Mouse (Mus musculus): ENCODE measurements at regions not wholly inside any gene's neighbourhood (a gene's known extent, or its start where the extent isn't known, plus 50 kb on each side); places are given as distances from the start of the nearest gene placed in this dataset.

GRCm38 (mm10) chrX:166951011-166951410, 258.1 kb downstream of the Tmsb4x start:
- Histone ChIP-seq H3K36me3 (no peaks in the 10 kb centered on the region), H3K9me3 (no peaks in the 10 kb centered on the region), H3K4me3 (no peak overlapping the region), H3K4me1 (no peaks in the 10 kb centered on the region), H3K27me3 (peaks cover 18% of the 10 kb centered on the region; the same call in 1 of the 2 replicates), H3K27ac (no peak overlapping the region), H3K4me2 (replicated peaks) (no peak overlapping the region), H3K9ac (no peak overlapping the region)
- 77% methylated on average over 6 of the region's 6 CpGs for WGBS
- ATAC-seq (ENCODE audit: low FRiP score, low read depth): no peak

GRCm38 (mm10) chrX:166945915-166946314, 263.2 kb downstream of the Tmsb4x start:
- ATAC-seq (ENCODE audit: low FRiP score, low read depth): no peak
- Histone ChIP-seq H3K4me3 (no peak overlapping the region), H3K9ac (no peak overlapping the region), H3K27ac (no peak overlapping the region), H3K4me2 (replicated peaks) (no peak overlapping the region), H3K4me1 (no peaks in the 10 kb centered on the region), H3K27me3 (peaks cover 20% of the 10 kb centered on the region; the same call in 1 of the 2 replicates), H3K36me3 (no peaks in the 10 kb centered on the region), H3K9me3 (no peaks in the 10 kb centered on the region)
- WGBS: 92% methylated on average over 1 of the region's 1 CpGs

GRCm38 (mm10) chrX:166945476-166945875, 263.6 kb downstream of the Tmsb4x start:
- no peaks in the 10 kb centered on the region for H3K36me3 ChIP-seq
- H3K4me2 ChIP-seq (replicated peaks): no peak overlapping the region
- no peak overlapping the region for H3K9ac ChIP-seq
- no peaks in the 10 kb centered on the region for H3K4me1 ChIP-seq
- ATAC-seq (ENCODE audit: low FRiP score, low read depth): no peak
- no peak overlapping the region for H3K27ac ChIP-seq
- 55% methylated on average over 1 of the region's 1 CpGs for WGBS
- peaks cover 23% of the 10 kb centered on the region; the same call in 1 of the 2 replicates for H3K27me3 ChIP-seq
- H3K4me3 ChIP-seq: no peak overlapping the region
- no peaks in the 10 kb centered on the region for H3K9me3 ChIP-seq

- H3K27me3 ChIP-seq: peaks cover 34% of the 10 kb centered on the region; the same call in 1 of the 2 replicates
- H3K27ac ChIP-seq: no peak overlapping the region
- 78% methylated on average over 2 of the region's 2 CpGs for WGBS
- H3K4me3 ChIP-seq: no peak overlapping the region
- no peaks in the 10 kb centered on the region for H3K9me3 ChIP-seq
- no peaks in the 10 kb centered on the region for H3K36me3 ChIP-seq
- no peak overlapping the region for H3K9ac ChIP-seq
- no peak for ATAC-seq (ENCODE audit: low FRiP score, low read depth)
- no peaks in the 10 kb centered on the region for H3K4me1 ChIP-seq
- no peak overlapping the region for H3K4me2 ChIP-seq (replicated peaks)
Measured at GRCm38 (mm10) chrX:166933766-166934165, 275.3 kb downstream of the Tmsb4x start.

GRCm38 (mm10) chrX:166932472-166932871, 276.6 kb downstream of the Tmsb4x start:
- Histone ChIP-seq H3K4me2 (replicated peaks) (no peak overlapping the region), H3K27ac (no peak overlapping the region), H3K4me1 (no peaks in the 10 kb centered on the region), H3K9me3 (no peaks in the 10 kb centered on the region), H3K9ac (no peak overlapping the region), H3K27me3 (peaks cover 27% of the 10 kb centered on the region; the same call in 1 of the 2 replicates), H3K36me3 (no peaks in the 10 kb centered on the region), H3K4me3 (no peak overlapping the region)
- no peak for ATAC-seq (ENCODE audit: low FRiP score, low read depth)

GRCm38 (mm10) chrX:166931048-166931447, 278.1 kb downstream of the Tmsb4x start:
- 61% methylated on average over 4 of the region's 4 CpGs for WGBS
- no peak for ATAC-seq (ENCODE audit: low FRiP score, low read depth)

GRCm38 (mm10) chrX:166929716-166930420, 279.2 kb downstream of the Tmsb4x start:
- Histone ChIP-seq H3K27ac (no peak overlapping the region), H3K36me3 (no peaks in the 10 kb centered on the region), H3K9ac (no peak overlapping the region), H3K9me3 (no peaks in the 10 kb centered on the region), H3K4me2 (replicated peaks) (no peak overlapping the region), H3K4me3 (no peak overlapping the region), H3K4me1 (no peaks in the 10 kb centered on the region), H3K27me3 (peaks cover 31% of the 10 kb centered on the region; the same call in 1 of the 2 replicates)
- 36% methylated on average over 6 of the region's 6 CpGs for WGBS
- ATAC-seq (ENCODE audit: low FRiP score, low read depth): no peak

More at GRCm38 (mm10) chrX:166931048-166931447, 278.1 kb downstream of the Tmsb4x start:
- Histone ChIP-seq H3K36me3 (no peaks in the 10 kb centered on the region), H3K27ac (no peak overlapping the region), H3K27me3 (peaks cover 23% of the 10 kb centered on the region; the same call in 1 of the 2 replicates), H3K9ac (no peak overlapping the region), H3K4me2 (replicated peaks) (no peak overlapping the region), H3K9me3 (no peaks in the 10 kb centered on the region), H3K4me1 (no peaks in the 10 kb centered on the region), H3K4me3 (no peak overlapping the region)

- ATAC-seq (ENCODE audit: low FRiP score, low read depth): no peak
- no peaks in the 10 kb centered on the region for H3K36me3 ChIP-seq
- no peak overlapping the region for H3K9ac ChIP-seq
- H3K27me3 ChIP-seq: peaks cover 14% of the 10 kb centered on the region; the same call in 1 of the 2 replicates
- H3K9me3 ChIP-seq: no peaks in the 10 kb centered on the region
- 72% methylated on average over 2 of the region's 2 CpGs for WGBS
- H3K27ac ChIP-seq: no peak overlapping the region
- no peak overlapping the region for H3K4me3 ChIP-seq
- H3K4me2 ChIP-seq (replicated peaks): no peak overlapping the region
- H3K4me1 ChIP-seq: no peaks in the 10 kb centered on the region
Measured at GRCm38 (mm10) chrX:166915356-166915953, 293.7 kb downstream of the Tmsb4x start.

- no peak overlapping the region for H3K4me2 ChIP-seq (replicated peaks)
- no peaks in the 10 kb centered on the region for H3K9me3 ChIP-seq
- peaks cover 21% of the 10 kb centered on the region; the same call in 1 of the 2 replicates for H3K27me3 ChIP-seq
- no peak for ATAC-seq (ENCODE audit: low FRiP score, low read depth)
- no peak overlapping the region for H3K9ac ChIP-seq
- H3K27ac ChIP-seq: no peak overlapping the region
- WGBS: 68% methylated on average over 6 of the region's 6 CpGs
- no peak overlapping the region for H3K4me3 ChIP-seq
- H3K36me3 ChIP-seq: no peaks in the 10 kb centered on the region
- no peaks in the 10 kb centered on the region for H3K4me1 ChIP-seq
Measured at GRCm38 (mm10) chrX:166906602-166907001, 302.5 kb downstream of the Tmsb4x start.

- no peak overlapping the region for H3K27ac ChIP-seq
- H3K4me1 ChIP-seq: no peaks in the 10 kb centered on the region
- H3K4me3 ChIP-seq: no peak overlapping the region
- H3K9me3 ChIP-seq: no peaks in the 10 kb centered on the region
- H3K4me2 ChIP-seq (replicated peaks): no peak overlapping the region
- ATAC-seq (ENCODE audit: low FRiP score, low read depth): no peak
- no peaks in the 10 kb centered on the region for H3K36me3 ChIP-seq
- peaks cover 13% of the 10 kb centered on the region; the same call in 1 of the 2 replicates for H3K27me3 ChIP-seq
- WGBS: 73% methylated on average over 6 of the region's 6 CpGs
- H3K9ac ChIP-seq: no peak overlapping the region
Measured at GRCm38 (mm10) chrX:166900761-166901160, 308.4 kb downstream of the Tmsb4x start.

GRCm38 (mm10) chrX:166895199-166895598, 309.7 kb upstream of the Egfl6 start:
- 66% methylated on average over 2 of the region's 2 CpGs for WGBS
- no peak overlapping the region for H3K4me3 ChIP-seq
- H3K27me3 ChIP-seq: peaks cover 26% of the 10 kb centered on the region
- H3K9ac ChIP-seq: no peak overlapping the region
- H3K36me3 ChIP-seq: no peaks in the 10 kb centered on the region
- no peak for ATAC-seq (ENCODE audit: low FRiP score, low read depth)
- H3K9me3 ChIP-seq: no peaks in the 10 kb centered on the region
- H3K27ac ChIP-seq: no peak overlapping the region
- no peak overlapping the region for H3K4me2 ChIP-seq (replicated peaks)
- no peaks in the 10 kb centered on the region for H3K4me1 ChIP-seq

GRCm38 (mm10) chrX:166886417-166886816, 300.9 kb upstream of the Egfl6 start:
- H3K4me1 ChIP-seq: no peaks in the 10 kb centered on the region
- ATAC-seq (ENCODE audit: low FRiP score, low read depth): no peak
- no peak overlapping the region for H3K9ac ChIP-seq
- no peaks in the 10 kb centered on the region for H3K36me3 ChIP-seq
- no peak overlapping the region for H3K4me3 ChIP-seq
- no peak overlapping the region for H3K27ac ChIP-seq
- H3K27me3 ChIP-seq: peaks cover 21% of the 10 kb centered on the region
- no peaks in the 10 kb centered on the region for H3K9me3 ChIP-seq
- no peak overlapping the region for H3K4me2 ChIP-seq (replicated peaks)
